8 mouse cellular contexts compared by ENCODE assay signal in genomic region chr8:110901839-110902578, GRCm38 (mm10). TPM values are rescaled to one million over a fixed set of nuclear protein-coding genes. Genes with fewer than 3 reads are reported as not detected.
DNase-seq lines count a peak whose midpoint lies in the region; ATAC-seq lines count a peak whose summit lies in the region.

Gene Fuk (minus strand): TSS chr8:110902488.

- H3K36me3 ChIP-seq in hindbrain, embryonic 13.5 days: peaks cover 11% of the 10 kb centered on the region; the same call in 1 of the 2 replicates

- 4% methylated on average over 30 of the region's 30 CpGs for WGBS in hindbrain, embryonic 13.5 days

- H3K27ac ChIP-seq in hindbrain, embryonic 13.5 days: no peak within 1 kb of the TSS

- no peaks in the 10 kb centered on the region for H3K27me3 ChIP-seq in hindbrain, embryonic 13.5 days

- peak; percentile 76 for DNase-seq in T-cell, adult 2 months (ENCODE audit: low spot score)
- DNase-seq in cerebellum, postnatal 14 days: peak; percentile 88 to 90
- DNase-seq in frontal cortex, postnatal 25 days (ENCODE audit: low spot score in 2 of 2): peak; percentile 64 to 72
- peak; percentile 73 to 78 for DNase-seq in layer of hippocampus, postnatal 25 days (ENCODE audit: extremely low spot score in 1 of 2, low spot score in 1 of 2)
- DNase-seq in lung, postnatal 25 days (ENCODE audit: low spot score): peak; percentile 82
- DNase-seq in retina, embryonic 14.5 days (ENCODE audit: low spot score): peak; percentile 81
- peak; percentile 82 to 86 for DNase-seq in thymus, postnatal 36 days

- H3K4me2 ChIP-seq in hindbrain, embryonic 13.5 days: peak within 1 kb of the TSS; percentile 56

- H3K9ac ChIP-seq in hindbrain, embryonic 13.5 days: peak within 1 kb of the TSS; percentile 83

- H3K4me1 ChIP-seq in hindbrain, embryonic 13.5 days (replicated peaks): peaks cover 5% of the 10 kb centered on the region

- ATAC-seq in hindbrain, embryonic 13.5 days (ENCODE audit: low FRiP score): peak; percentile 95

- no peaks in the 10 kb centered on the region for H3K9me3 ChIP-seq in hindbrain, embryonic 13.5 days

- peak within 1 kb of the TSS; percentile 57 for H3K4me3 ChIP-seq in hindbrain, embryonic 13.5 days

RNA-seq across cellular contexts. Expression of gene Fuk, which starts in this region (rescaled TPM):
- polyA plus RNA-seq in hindbrain, embryonic 13.5 days (2015; fragmentation: Nextera tagmentation; extraction: Ambion mirVana): 7.5 and 8.4 TPM in 2 replicates
- 10 to 100 TPM; 20.9 to 23.1 TPM for total RNA-seq in layer of hippocampus, postnatal 25 days (2021)
